Mouse (Mus musculus) CD8-positive naive resting alpha-beta T cell, adult 57 days (primary cell): ENCODE data around the gene Zrsr2. TPM values are rescaled to one million over a fixed set of nuclear protein-coding genes. Genes with fewer than 3 reads are reported as not detected.

Source experiments
- total RNA-seq: library from RNA; stranded (reverse); gene quantifications from one replicate; pipeline ENCODE4 v1.2.4, GENCODE M21; 2023

Gene Zrsr2
- total RNA-seq = 74.2 TPM

GRCm38 (mm10) chrX:163958467-163958875 is at the start of gene Zrsr2:
Gene Zrsr2 (minus strand): TSS chrX:163958661.

DNA sequence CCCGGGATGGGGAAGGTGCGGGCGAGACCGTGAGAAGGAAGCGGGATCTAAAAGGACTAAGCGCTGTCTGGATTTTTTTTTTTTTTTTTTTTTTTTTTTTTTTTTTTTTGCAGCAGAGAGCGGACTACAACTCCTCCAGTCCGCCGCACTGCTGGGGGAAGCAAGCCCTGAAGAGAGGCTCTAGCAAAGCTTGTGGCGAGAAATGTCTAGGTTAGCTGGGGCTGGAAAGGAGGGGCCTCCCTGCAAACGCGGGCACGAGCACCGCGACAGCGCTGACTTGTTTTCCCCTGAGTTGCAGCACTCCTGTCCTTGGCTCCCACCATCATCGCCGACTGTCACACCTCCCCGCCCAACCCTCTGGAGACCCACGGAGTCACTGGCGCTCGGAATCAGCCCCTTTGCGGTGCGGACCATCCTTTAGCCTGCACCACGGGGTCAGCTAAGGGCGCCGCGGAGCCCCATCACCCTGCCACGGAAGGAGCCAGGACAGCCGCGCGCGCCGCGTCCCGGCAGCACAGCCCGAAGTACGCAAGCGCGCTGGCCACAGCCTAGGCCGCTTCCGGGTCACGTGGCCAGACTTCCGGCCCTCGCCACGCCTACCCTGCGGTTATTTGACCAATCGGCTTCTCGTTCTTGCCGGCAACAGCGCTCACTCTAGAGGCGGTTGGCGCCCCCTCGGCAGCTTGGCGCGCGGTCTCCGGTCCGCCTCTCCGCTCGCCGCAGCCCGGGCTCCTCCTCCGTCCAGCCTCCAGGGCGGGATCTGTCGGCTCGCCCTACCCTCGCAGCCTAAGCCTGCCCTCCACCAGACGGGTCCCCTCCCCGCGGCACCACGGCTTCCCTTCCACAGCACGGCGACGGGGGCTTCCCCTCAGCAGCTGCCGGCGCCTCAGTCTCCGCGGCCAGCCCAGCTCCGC is 49.9 kb downstream of the Zrsr2 start, which contains the start of gene Ap1s2:
TSS of gene Ap1s2 (plus strand) at position 681 of the 914 bp plus-strand sequence.

Other genes with a start within 250 kb of the Zrsr2 start
- not detected for gene Rnf138rt1, start 197.3 kb downstream of the Zrsr2 start, total RNA-seq
- 14.0 TPM for gene Ap1s2, start 49.6 kb downstream of the Zrsr2 start, total RNA-seq
- not detected for gene Car5b, start 69.3 kb upstream of the Zrsr2 start, total RNA-seq
- gene Siah1b, start 117.8 kb upstream of the Zrsr2 start, total RNA-seq = 7.4 TPM
- gene Cltrn, start 130.2 kb upstream of the Zrsr2 start, total RNA-seq = not detected
- gene Ace2, start 180.7 kb upstream of the Zrsr2 start, total RNA-seq = not detected